Mouse (Mus musculus) gastrocnemius, postnatal 25 days (tissue): ENCODE data around the gene Vat1l. TPM values are rescaled to one million over a fixed set of nuclear protein-coding genes. Genes with fewer than 3 reads are reported as not detected.

Experiments
- DNase-seq: peaks from one replicate; pipeline ENCODE4 v3.0.0; 2022
- total RNA-seq, 2 experiments: library from RNA; stranded (reverse); gene quantifications; 1 replicate in 1 of 2; 2 replicates in 1 of 2; pipeline ENCODE4 v1.2.3; 2021

Gene Vat1l
- total RNA-seq, 2 experiments from 2014 or later, result 1.4 to 2.1 TPM

DNA sequence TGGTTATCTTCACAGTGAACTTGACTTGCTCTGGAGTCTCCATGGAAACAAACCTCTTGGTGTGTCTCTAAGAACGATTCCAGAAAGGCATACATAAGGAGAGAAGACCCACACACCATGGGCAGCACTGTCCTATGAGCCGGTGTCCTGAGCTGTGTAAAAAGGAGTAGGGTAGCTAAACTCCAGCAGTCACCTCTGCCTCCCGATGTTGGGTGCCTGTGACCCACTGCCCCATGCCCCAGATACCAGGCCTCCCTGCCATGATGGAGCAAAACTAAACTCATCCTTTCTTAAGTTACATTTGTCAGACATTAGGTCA lies 90.3 kb downstream of the Vat1l start:
- DNase-seq, result no peak

DNA sequence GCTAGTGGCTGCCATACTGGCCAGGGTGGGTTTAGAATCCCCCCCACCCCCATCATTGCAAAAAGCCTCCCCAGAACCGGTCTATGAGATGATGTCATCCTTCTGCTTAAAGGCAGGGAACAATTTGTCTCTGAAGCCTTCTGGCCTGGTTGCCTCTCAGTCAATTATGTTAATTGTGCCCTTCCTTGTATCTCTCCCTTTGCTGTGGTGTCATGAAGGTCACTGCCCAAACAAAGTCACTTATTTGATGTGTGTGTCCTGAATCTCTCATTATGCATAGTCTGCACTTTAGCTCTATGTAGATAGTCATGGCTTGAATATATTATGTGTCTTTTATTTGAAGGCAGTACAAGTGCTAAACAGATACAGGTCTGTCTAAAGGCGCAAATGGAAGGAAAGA lies 92.8 kb downstream of the Vat1l start:
- DNase-seq, result no peak

DNA sequence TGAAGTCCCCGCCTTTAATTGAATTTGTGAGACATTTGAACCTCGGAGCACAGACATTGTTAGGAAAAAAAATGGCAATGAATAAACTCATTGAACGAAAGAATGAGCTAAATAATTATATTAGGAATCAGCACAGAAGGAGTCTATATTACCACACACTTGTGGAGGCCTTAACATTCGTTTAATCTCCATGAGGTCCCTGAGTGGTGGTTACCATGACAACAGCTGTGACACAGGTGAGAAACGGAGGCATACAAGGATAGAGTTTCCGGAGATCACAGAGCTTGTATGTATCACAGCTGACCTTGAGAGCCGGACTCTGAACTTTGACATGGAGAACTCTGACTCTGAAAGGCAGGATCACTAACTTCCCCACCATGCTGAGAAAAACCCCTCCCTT lies 94.7 kb downstream of the Vat1l start:
- no peak for DNase-seq

DNA sequence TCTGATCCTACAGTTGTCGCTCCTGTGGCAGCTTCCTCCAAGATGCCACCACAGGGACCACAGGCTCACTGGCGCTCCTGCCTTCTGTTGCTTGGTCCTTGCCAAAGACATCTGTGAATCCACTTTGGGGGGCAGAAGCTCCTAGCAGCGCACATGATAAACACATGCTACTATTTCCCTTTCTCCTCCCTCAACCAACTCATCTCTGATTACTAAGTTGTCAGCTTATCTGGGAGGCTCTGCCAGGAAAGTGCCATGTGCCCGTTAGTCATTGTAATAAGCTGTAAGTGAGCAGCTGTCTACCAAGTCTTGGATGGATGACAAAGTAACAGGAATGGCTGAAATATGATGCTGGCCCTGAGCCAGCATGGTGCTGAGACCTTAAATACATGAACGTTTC lies 100.9 kb downstream of the Vat1l start:
- peak; percentile 7 for DNase-seq

DNA sequence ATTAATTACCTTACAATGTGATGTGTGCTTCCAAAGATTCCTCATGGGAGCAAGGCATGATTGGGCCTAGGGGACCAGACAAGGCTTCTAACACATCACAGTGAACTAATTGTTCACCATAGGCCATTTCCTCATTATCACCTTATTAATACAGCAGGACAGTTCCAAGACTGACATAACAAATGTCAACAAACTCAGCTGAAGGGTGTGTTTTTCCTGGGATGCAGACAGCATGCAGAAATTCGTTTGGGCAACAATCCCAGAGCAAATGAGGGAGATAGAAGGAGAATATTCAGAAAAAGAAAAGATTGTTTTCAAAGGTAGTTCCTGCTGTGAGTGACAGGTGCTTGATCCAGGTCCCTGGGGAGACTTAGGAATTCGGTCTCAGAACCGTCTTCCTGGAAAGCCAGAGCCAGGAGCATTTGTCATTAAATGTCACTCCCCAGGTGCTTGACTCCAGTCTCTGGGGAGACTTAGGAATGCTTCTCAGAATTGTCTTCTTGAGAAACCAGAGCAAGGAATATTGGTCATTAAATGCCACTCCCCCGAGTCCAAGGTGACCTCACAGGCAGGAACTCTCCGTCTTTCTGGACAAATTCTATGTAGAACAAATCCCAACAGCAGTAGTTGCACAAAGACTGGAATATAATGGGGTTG lies 109.4 kb downstream of the Vat1l start:
- no peak for DNase-seq

DNA sequence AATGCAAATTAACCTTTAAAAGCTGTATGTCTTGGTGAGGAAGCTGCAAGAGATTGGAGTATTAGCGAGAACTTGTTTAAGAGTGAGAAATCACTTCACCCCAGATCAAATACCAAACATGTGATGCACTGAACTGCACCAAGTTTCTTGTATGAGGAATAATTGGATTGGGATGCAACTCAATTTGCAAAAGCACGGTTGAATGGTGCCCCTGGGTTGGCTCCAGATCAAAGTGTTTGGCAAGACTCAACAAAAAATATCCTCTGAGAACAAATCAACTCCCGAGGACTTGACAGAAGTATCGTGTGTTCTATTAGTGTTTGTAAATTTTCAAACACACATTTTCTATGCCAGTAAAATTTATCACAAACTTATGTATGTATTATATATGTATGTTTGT lies 112.7 kb downstream of the Vat1l start:
- DNase-seq, result no peak

DNA sequence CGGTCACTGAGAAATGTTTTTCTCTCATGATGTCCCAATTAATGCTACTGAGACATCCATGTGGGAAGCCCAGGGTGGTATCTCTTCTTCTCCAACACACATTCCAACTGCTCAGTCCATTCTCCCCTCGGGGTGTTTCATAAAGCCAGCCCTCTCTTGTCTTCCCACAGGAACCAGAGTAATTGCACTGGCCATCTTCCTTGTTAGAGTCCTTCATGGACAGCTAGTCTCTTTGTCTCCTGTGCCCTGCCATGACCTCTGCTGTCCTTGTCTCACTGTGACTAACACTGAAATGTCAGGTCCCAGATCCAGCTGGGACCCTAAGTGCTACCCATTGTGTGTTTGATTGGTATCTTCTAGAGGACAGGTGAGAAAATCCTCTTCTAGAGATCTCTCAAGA lies 116.7 kb downstream of the Vat1l start:
- no peak for DNase-seq

DNA sequence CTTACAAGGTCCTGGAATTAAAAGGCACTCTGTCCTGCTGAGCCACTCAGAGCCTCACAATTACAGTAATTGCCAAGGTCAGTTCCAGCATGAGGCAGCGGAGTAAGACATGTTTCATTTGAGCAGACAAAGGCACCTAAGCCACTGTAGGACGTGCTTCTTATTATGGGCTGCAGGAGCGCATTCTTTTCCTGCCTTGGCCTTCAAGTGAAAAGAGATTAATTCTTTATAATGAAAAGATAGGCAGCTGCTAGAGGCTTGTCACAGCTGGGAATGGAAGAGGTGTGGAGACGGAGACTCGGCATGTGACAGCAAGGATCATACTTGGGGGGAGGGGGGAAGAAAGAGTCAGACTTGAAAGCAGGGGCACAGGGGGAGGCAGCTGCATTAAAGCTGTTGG lies 126.5 kb downstream of the Vat1l start:
- DNase-seq, result no peak

DNA sequence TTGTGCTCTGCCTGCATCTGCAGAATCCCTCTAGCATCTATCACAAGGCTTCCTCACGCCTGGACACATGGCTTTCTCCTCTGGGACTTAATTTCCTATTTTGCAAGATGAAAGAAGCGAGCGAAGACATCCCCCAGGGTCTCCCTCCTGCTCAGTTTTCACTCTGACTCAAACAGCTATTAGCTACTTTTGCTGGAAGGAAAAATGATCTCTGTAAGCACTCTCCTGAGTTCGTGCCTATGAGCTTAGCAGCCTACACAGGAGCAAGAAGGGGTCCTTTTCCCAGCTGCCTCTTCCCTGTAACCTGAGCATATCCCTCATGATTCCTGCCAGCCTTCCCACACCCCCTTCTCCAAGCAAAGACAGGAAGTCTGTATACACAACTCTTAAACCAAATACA lies 127.5 kb downstream of the Vat1l start:
- no peak for DNase-seq

DNA sequence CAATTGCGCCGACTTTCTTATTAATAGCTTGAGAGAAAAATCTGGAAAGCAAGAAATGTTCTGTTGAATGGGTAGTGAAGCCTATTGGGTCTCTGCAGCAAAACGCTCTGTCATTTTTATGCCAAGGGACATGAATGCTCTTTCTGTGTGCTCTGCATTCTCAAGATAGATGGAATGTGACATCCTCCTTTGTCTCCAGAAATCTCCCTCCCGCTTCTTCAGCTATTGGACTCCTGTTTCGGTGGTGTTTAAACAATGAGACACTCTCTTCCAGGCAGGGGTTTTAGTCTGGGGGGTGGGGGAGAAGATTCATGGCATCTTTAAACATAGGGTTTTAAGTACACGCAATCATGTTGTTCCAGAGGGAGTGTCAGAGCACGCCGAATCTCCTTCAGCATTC lies 130.3 kb downstream of the Vat1l start:
- no peak for DNase-seq

DNA sequence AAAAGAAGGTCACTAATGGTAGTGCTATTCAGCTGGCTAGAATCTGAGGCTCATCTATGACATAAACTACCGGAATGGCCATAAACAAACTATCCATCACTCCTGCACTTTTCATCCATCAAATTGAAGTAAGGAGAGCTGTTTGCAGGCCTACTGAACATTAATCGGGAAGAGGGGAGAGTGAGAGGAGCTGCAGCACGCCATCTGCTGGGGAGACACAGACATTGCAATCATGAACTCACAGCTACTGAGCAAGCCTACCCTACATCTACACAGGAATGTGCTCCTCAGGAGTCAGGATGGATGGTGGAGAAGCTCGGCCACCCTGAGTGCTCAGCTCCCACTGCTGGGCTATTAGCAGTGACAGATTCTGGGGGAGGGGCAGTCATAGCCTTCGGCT lies 136.9 kb downstream of the Vat1l start:
- no peak for DNase-seq

DNA sequence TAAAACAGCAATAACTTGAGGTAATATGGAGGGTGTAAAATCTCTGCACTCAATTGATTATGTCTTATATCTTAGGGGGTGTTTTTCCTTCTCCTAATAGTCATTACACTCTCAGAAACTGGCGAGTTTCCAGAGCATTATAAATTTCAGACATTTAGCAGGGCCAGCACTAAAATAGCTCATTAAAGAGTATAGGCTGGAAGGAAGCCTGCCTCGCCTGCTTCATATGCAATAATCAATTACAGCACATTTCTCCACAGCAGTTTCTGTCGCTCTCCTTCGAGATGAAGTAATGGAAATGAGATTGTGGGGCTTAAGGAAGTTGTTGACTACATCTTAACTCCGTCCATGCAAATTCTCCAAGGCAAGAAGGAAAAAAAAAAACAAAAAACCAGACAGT lies 139.4 kb downstream of the Vat1l start:
- DNase-seq, result no peak

DNA sequence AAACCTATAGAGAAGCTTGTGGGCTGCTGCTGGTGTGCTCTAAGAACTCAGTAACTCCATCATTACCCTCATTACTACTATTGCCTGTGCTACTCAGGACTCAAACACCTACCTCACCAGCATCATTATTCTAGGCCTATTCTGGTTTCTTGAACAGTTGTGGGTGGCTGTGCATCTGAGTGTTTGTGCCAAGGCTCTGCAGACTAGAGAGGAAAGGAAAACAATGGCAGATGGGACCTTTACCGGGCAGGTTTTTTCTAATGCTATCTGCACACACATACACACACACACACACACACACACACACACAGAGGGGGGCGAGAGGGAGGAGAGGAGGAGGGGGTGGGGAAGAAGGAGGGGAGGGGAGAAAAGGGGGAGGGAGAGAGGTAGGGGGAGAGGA lies 140.6 kb downstream of the Vat1l start:
- DNase-seq, result no peak

DNA sequence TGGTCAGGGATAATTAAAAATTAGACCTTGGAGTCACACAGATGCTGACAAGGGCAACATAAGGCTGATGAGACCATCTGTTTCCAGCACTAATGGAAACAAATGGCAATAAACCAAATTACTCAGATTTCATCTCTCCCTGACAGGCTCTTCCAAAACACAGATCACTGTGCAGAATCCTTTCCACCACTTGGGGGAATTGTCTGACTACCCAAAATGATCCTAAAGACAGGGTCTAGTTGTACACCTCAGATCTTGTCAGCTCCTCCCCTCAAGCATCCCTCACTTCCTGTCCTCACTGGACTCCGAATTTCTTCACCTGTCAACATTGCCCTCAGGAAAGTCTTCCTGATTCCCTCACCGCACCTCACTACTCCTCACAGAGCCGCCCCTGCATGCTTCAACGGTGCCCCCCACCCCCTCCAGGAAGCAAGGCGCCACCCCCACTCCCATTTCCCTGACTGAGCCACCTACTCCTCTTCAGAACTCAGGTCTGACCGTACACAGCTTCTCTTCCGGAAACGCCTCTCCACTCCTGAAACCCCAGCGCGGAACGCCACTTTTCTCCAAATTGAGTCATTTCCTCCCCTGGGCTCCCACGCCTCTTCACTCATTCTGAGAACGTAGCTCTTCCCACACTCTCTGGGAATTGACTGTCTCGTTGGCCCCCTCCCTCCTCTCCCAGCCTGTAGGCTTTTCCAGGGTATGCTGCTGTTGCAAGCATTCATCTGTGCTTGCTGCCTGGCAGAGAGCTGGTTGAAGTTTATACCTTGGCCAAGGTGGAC lies 146.4 kb downstream of the Vat1l start:
- DNase-seq, result no peak

DNA sequence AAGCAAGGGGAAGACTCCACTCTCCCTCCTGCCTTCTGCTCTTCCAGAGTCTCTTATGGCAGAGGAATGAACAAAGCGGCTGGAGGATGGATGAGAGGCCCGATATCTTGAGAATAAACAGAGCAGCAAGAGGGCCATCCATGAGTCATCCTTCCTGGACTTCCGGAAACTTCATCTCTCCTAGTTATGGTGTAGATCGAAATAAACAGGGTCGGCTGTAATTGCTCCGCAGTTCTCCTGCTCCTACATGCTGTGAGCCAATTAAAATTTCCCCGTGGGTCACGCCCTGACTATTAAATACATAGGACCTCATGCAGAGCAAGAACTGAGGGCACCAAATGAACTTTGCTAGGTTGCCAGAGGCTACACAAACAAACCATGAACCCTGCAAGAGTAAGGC lies 155.1 kb downstream of the Vat1l start:
- no peak for DNase-seq

DNA sequence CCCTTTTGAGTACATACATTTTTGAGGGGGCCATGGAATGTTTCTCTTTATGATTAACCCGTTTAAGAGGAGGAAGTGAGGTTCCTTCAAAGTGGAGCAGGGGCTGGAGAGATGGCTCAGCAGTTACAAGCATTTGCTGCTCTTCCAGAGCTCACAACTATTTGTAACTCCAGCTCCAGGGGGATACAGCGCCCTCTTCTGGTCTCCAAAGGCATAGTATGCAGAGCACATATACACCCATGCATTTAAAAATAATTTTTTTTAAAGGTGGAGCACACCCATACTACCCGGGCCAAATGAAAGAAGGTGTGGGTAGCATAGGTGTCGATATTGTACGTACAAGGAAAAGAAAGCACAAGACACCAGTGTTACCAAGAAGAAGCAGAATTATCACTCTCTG lies 157.8 kb downstream of the Vat1l start:
- DNase-seq, result no peak

DNA sequence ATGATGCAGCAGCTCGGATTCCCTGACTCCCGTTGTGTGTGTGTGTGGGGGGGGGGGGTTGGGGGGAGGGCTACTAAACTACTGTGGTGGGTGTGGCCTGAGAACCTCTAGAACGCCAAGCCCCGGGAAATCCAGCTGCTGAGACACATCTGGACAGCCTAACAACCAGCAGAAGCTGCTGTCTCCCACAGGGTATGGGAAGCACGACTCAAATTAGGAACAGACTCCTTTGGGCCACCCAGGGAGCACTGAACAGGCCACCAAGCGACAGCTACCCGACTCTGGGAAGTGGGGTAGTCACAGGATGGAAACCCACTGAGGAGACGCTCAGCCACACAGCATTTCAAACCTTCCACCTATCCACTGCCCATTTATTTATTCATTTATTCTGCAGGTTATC lies 158.2 kb downstream of the Vat1l start:
- no peak for DNase-seq

DNA sequence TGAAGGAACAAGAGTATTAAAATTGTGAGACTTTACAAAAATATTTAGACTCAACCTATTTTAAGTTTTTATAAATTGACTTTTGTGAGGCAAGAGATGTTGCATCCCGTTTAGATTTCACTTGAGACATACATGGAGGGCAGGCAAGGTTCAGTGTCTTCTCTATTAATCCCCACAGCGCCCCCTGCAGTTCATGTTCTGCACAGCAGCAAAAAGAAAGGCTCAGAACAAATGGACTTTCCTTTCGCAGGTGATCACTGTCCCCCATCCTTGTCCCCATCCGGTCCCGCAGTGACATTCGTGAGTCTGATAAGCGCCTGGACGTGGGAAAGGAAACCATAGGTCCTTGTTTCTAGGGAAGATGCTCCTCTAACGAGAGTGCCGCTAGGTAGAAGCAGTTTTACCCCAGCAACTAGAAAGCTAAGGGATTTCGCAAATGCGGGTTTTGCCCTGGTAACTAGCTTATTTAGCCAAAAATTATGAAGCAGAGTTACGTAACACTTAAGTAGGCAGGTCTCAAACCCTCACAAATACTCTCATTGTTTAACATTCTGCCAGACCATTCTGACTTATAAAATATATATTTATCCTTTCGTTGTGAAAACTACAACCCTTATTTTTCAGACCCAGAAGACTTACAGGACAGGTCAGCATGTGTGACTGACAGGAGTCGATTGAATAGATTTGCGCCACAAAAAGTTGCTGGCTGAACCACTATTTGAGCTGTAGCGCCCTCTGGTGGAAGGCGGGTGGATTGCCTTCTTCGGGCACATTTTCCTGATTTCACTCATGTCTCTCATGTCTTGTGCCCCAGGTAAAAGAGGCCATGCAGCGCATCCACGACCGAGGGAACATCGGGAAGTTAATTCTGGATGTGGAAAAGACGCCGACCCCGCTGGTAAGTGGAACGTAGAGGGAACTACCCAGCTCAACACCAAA lies 163.9 kb downstream of the Vat1l start:
- peak; percentile 46 for DNase-seq

DNA sequence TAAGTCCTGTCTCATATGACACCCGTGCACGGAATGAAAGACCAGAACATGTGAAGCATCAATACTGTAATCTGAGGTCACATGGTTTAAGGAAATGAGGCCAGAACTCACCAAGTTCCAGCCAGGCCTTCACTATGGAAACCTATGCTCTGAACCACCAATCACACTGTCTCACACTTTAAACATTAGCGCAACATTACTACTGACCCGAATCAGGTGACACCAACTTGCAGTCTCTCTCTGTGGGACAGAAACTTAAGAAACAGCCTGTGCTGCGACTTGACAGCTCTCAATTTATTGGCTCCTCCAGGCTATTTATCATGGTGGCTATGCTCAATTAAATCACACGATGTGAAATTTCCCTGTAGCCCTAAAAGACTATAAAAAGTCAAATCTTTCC lies 169.0 kb downstream of the Vat1l start:
- DNase-seq, result no peak

DNA sequence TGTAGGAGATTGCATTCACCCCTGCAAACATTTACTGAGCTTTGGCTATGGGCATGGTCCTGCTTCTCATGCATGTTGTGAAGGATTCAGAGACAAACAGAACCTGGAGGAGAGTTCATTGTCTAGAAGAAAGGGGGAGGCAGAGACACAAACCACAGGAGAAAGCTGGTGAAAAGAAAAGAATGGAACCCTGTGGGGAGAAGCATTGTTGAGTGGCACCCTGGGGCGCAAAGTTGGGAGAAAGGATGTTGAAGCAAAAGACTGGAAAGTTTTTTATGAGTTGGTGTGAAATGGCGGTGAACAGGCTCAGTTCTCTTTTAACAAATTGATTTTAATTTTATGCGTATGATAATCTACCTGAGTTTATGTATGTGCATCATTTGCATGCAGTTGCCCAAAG lies 178.8 kb downstream of the Vat1l start:
- DNase-seq, result no peak

DNA sequence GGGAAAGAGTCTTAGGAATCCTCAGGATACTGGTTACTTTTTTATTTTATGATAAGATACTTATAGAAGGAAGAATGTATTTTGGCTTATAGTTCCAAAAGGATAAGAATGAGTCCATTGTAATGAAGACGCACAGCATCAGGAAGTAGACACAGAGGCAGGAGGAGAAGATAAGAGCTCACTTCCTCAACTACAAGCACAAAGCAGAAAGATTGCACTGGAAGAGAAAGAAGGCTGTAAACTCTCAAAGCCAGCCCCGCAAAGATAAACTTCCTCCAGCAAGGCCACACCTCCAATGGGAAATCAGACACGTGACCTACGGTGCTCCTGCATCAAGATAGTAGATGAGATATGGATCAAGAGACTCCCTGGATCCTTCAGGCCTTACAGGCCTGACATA lies 182.1 kb downstream of the Vat1l start:
- DNase-seq, result no peak

DNA sequence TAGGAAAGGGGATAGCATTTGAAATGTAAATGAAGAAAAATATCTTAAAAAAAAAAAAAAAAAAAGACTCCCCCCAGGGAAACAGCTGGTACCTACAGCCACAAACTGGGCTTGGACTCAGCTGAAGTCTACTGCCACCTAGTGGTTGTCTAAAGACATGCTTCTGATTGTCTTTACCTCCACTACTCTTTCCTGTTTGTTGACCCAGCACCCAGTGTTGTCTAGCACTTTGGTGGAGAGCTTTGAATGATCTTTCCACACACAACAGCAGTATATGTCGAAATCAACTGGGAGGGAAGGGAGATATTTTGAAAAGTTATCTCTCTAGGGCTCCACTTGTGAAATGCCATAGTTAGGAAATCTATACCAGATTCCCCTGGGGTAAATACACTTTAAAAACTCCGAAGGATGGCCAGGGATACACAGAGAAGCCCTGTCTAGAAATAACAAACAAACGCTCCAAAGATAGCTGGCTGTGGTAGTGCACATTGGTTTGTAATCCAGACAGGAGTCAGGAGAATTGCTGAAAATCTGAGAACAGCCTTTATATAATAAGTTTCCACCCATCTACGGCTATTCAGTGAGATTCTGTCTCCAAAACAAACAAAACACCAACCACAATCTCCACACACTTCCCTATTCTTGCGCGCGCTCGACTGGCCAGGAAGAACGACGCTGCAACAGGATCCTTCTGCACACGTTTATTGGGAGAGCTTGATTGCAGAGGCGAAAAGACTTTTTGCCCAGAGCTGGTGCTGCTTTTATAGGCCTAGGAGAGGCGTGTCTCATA lies 185.2 kb downstream of the Vat1l start:
- DNase-seq, result no peak
